Mouse (Mus musculus): Measurements from ENCODE around the gene Nhp2. TPM values are rescaled to one million over a fixed set of nuclear protein-coding genes. Genes with fewer than 3 reads are reported as not detected.
"Not testable (repeated sequence)": the region's sequence is repeated elsewhere in the genome, so short reads cannot be mapped to it uniquely, and the experiment has no call there.

The Nhp2 gene
- total RNA-seq, 2 experiments from 2014 or later, result 7.5 to 23.3 TPM

DNA sequence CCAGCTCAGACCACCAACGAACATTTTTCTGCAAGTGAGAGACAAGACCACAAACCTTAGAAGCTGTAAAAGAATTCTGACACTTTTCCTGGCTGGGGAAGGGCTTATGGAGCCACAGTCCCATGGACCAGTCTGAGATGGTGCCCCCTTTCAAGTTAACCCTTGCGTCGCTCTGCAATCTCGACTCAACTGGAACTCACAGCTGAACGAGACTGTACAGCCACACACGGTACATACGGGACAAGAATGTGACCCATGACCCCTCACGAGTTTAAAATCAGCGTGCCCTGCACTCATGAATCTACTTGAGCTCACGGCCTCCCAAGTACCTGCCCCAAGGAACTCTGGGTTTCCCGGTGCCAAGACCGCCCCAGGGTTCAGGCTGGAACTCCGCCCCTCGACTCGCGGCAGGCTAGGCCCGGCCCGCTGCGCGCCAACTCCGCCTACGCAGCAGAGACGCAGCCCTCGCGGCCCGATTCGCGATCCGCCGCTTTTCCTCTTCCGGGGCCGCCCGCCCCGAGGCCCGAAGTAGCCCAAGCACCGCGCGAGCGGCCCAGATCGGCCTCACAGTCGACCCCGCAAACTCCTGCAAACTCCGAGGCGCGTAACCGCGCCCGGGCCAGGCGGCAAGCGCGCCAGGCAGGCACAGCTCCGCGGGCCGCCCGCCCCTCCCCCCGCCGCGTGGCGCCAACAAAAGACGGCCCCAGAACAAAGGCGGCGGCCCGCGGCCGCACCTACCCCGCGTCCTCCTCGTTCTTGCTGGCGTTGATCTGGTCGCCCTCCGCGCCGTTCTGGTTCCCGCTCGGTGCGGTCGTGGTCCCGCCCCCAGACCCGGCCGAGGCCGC, 13.7 kb upstream of the Nhp2 start:
- ATAC-seq (replicated peaks; ENCODE audit: low FRiP score, poor library complexity, severe bottlenecking), result peak; percentile 88

DNA sequence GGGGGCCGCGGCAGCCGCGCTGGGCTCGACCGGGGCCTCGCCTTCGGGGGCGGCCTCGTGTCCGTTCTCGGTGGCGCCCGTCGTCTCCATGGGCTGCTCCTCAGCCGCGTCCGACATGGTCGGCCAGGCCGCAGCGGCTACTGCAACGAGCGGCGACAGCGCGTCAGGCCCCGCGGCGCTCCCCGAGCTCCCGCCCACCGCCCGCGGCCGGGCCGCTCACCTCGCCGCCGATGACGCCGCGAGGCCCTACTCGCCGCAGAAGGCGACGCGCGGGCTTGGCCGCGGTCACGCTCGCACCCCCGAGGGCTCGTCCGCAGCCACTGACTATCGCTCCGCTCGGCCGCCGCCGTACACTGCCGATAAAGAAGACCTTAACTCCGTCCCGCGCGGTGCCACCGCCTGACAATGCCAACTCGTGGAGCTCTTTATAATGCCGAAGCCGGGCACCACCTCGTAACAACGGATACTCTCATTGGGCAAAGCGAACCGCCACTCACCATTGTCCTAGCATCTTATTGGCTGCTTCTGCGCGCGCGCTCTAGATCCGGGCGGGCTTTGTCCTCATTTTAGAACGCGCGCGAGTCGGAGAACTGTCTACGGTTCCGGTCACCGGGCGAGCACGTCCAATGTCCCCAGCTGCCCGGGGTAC, 13.0 kb upstream of the Nhp2 start, which contains the start of gene Hnrnpab:
TSS of gene Hnrnpab (minus strand) at position 401 of the 649 bp plus-strand sequence.
- peak; percentile 85 for ATAC-seq (replicated peaks; ENCODE audit: low FRiP score, poor library complexity, severe bottlenecking)

DNA sequence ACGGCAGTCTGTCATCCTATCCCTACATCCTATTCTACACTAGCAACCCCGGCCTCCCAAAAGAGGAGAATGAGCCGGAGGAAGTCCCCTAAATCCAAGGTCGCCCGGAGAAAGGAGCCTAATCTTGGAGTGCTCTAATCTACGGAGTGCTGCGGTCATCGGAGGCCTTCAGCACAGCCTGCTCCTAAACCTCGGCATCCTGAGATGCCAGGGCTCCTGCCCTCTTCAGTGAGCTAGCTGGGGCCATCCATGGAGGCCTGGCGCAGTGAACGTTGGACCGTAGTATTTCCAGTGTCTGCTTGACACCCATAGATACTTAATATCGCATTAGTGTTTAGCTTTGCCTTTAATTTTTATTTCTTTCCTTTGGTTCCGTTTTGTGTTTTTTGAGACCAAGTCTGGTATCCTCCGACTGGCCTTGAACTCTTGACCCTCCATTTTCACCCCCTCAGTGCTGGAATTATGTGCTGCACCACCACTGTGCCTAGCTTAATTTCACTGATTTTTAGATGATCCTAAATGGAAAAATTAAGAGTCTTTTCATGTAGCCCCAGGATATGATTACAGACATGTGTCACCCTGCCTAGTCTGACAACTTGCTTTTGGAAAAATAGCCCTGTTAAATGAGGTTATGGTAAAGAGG, 12.3 kb upstream of the Nhp2 start:
- peak; percentile 56 for ATAC-seq (replicated peaks; ENCODE audit: low FRiP score, poor library complexity, severe bottlenecking)

DNA sequence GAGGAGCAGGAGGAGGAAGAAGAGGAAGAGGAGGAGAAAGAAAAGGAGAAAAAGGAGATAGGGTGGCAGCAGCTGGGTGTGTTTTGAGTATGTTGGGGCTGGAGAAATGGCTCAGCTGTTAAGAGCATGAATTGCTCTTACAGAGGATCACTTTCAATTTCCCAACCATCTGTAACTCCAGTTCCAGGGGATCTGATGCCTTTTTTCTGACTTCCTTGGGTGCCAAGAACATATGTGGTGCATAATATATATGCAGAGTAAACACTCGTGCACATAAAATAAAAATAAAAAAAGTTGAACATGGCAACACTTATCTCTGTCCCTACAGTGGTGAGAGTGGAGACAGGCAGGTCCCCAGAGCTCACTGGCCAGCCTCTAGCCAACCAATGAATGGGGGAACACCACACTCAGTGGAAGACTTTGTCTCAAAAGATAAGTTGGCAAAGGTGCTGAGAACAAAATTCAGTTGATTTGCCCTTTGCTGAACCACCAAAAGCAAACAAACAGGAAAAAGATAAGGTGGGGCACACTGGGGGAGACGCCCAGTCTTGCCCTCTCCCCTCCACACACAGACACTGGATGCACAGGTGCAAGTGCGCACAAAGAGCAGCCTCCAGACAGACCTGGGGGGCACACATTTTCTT, 10.1 kb upstream of the Nhp2 start:
- no peak for ATAC-seq (replicated peaks; ENCODE audit: low FRiP score, poor library complexity, severe bottlenecking)

DNA sequence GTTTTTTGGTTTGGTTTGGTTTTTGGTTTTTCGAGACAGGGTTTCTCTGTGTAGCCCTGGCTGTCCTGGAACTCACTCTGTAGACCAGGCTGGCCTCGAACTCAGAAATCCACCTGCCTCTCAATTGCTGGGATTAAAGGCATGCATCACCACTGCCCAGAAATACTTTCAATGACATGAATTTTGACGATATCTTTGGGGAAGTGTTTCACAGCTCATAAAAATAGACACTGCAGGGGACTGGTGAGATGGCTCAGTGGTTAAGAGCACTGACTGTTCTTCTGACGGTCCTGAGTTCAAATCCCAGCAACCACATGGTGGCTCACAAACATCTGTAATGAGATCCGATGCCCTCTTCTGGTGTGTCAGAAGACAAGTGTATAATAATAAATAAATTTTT, 9.6 kb upstream of the Nhp2 start:
- not testable (repeated sequence) for ATAC-seq (replicated peaks; ENCODE audit: low FRiP score, poor library complexity, severe bottlenecking)

DNA sequence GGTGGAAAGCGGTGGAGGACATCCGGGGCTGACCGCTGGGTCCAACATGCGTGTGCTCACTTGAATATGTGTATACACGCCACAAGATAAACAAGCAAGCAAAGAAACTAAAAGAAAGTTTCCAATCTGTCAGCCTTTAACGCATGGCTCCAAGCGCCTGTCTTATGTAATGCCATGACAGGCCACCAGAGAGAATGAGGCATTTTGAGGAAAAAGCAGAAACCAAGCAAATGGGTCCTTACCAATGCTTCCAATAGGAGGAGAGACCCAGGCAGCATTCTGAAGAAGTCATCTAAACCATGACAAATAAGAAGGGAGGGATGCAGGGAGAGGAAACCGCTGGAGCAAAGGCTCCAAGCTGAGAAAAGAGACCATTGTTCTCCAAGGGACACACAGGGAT, 5.3 kb upstream of the Nhp2 start:
- ATAC-seq (replicated peaks; ENCODE audit: low FRiP score, poor library complexity, severe bottlenecking), result no peak

DNA sequence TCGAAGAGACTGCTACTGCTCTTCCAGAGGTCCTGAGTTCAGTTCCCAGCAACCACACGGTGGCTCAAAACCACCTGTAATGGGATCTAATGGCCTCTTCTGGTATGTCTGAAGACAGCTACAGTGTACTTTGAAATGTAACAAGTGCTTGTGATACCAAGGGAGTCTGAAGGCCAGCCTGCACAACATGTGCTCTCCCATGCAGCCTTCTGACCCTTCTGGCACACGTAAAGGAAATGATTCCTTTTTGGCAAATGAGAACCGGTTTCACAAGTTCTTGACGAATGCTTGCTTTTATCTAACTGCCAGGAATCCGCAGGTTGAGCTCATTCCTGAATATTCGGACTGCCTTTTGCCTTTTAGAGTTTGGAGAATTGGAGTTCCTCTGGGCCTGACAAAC, 4.4 kb upstream of the Nhp2 start:
- no peak for ATAC-seq (replicated peaks; ENCODE audit: low FRiP score, poor library complexity, severe bottlenecking)

DNA sequence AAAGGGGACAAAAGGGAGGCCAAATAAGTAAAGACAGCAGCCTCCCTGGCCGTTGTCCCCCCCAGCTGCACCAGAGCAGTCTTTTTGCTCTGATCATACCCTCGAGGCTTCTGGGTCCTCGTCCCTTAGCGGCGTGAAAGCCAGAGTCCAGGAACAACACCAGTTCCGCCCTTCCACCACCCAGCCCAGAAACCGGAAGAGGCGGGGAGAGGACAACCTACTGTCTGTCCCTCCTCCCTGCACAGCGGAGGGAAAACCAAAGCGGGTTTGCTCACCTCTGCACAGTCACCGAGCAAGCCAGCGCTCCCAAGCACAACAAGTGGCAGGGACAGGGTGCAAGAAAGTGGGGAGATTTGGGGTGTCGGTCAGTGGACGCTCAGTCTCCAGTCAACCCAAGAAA, 3.9 kb upstream of the Nhp2 start:
- peak; percentile 89 for ATAC-seq (replicated peaks; ENCODE audit: low FRiP score, poor library complexity, severe bottlenecking)

DNA sequence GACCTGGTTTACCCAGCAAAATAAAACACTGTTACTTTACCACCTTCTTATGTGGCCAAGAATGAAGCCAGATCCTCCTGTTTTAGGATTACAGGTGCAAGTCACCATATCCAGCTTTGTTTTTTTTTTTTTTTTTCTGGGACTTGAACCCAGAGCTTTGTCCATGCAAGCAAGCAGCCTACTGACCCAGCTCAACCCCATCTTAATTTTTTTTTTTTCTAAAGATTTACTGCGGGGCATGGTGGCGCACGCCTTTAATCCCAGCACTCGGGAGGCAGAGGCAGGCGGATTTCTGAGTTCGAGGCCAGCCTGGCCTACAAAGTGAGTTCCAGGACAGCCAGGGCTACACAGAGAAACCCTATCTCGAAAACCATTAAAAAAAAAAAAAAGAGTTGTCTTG, 3.4 kb upstream of the Nhp2 start:
- ATAC-seq (replicated peaks; ENCODE audit: low FRiP score, poor library complexity, severe bottlenecking), result not testable (repeated sequence)

DNA sequence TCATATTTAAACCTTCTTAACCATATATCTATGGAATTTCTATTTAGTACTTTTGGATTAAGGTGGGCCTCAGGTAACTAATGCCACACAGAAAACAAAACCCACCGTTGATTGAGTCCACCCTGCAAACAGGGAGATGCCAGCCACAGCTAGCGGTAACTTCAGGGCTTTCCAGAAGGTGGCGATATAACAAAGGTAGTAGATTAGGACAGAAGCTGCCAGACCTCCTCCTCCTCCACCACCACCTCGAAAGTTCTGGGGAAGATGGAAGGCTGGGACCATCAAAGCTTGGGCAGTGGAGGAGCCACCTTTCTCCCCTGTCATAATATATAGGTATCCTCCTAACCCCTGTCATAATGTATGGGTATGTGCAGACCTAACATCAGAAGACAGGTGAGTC, 1.8 kb upstream of the Nhp2 start:
- ATAC-seq (replicated peaks; ENCODE audit: low FRiP score, poor library complexity, severe bottlenecking), result peak; percentile 54; the same call in 1 of the 2 replicates

DNA sequence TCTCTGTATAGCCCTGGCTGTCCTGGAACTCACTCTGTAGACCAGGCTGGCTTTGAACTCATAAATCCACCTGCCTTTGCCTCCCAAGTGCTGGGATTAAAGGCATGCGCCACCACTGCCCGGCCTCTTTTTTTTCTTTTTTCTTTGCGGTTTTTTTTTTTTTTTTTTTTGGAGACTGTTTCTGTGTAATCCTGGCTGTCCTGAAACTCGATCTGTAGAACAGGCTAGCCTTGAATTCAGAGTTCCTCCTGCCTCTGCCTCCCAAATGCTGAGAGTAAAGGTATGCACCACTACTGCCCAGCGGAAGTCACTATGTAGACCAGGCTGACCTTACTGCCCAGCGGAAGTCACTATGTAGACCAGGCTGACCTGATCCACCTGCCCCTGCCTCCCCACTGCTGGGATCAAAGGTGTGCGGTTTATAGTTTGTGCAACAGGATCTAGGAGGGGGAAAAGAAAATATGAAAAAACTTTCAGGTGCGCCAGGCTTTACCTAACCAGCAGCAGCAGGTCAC, 584 bp upstream of the Nhp2 start:
- ATAC-seq (replicated peaks; ENCODE audit: low FRiP score, poor library complexity, severe bottlenecking), result no peak

DNA sequence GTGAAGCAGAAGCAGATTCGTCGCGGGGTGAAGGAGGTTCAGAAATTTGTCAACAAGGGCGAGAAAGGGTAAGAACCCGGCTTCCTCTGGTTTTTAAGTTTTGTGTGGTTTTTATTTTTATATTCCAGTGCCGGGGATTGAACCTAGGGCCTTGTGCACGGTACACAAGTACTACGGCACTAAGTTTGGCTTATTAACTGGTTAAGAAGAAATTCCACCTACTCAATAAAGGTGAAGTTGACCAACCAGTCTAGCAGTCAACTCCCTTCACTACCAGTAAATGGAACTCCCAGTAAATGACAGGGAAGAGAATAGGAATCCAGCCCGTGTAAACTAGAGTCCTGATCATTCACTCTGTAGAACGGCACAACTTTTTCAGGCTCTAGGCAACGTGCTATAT, 549 bp downstream of the Nhp2 start:
- no peak for ATAC-seq (replicated peaks; ENCODE audit: low FRiP score, poor library complexity, severe bottlenecking)

DNA sequence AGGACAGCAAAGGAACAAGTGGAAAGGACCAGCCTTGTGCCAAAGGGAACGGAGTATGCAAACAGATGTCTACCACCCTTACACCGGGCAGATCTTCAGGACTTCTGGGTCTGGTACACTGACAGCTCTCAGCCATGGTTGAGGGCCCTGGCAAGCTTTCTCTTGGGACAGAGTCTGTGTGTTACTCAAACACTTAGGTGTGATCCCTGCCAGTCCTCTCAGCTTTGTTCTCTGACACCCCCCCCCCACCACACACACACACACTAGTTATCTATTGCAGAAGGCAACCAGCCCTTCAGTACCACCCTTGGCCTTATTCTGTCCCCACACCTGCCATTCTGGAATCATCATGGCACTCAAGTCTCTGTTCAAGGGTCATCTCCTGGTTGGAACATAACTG, 2.2 kb downstream of the Nhp2 start:
- ATAC-seq (replicated peaks; ENCODE audit: low FRiP score, poor library complexity, severe bottlenecking), result no peak

DNA sequence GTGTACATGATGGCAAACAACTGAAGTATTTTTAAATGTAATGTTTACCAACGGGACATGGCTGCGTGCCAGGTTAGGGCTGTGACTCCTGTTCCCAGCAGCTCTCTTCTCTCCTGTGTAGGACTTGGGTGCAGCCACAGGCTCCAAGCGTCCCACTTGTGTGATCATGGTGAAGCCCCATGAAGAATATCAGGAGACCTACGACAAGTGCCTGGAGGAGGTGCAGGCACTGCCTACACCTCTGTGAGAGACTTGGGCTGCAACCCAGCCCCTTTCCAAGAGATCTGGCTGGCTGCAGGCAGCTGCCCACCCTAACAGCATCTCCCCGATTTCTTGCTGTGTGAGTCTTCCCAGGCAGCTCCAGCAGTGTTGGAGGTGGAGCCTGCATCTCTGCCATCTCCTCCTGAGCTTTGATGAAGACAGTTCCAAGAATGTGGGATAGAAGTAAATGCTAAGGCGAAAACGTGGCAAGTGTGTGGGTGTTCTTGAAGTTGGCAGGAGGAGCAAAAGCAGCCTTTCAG, 3.5 kb downstream of the Nhp2 start:
- ATAC-seq (replicated peaks; ENCODE audit: low FRiP score, poor library complexity, severe bottlenecking), result no peak

DNA sequence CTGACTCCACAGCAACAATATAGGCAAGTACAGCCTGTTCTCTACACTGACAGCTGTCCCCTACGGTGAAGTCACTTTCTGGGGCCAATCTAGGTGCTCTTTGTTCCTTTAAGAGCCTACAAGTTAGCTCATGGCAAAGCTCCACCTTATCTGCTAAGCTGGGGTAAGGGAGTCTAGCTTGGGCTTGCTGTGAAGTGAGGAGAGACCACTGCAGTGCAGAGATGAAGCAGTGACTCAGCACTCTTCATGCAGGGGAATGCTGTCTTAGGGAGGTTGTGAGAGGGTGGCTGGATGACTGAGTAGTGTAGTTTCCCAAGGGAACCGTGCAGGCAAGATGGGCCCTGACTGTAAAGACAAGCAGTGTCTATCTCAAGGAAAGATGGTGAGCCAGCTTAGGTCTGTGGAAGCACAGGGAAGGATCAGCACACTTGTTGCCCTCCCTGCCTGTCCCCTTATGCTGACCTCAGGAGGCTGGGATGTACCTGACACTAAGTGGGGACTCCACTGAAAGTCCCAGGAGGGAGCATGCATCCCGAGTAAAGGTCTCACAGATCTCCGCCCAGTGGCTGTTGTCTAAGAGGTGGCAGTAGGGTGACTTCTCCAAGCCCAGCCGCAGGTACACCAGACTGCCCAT, 5.8 kb downstream of the Nhp2 start:
- peak; percentile 65 for ATAC-seq (replicated peaks; ENCODE audit: low FRiP score, poor library complexity, severe bottlenecking)

DNA sequence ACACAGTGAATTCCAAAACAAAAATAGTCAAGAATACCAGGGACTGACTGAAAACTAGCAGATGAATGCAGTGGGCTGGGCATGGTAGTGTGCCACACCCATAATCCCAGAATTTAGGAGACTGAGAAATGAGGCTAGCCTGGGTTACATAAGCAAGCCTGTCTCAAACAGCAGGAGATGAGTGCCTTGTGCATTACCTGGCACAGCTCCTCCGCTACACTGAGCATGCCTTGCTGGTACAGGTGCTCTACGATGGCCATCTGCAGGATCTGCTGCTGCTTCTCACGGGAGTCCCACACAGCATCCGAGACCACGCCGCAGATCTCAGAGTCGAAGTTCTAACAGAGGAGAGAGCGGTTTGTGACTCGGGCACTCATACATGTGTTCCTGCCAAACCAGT, 7.9 kb downstream of the Nhp2 start:
- ATAC-seq (replicated peaks; ENCODE audit: low FRiP score, poor library complexity, severe bottlenecking), result no peak

DNA sequence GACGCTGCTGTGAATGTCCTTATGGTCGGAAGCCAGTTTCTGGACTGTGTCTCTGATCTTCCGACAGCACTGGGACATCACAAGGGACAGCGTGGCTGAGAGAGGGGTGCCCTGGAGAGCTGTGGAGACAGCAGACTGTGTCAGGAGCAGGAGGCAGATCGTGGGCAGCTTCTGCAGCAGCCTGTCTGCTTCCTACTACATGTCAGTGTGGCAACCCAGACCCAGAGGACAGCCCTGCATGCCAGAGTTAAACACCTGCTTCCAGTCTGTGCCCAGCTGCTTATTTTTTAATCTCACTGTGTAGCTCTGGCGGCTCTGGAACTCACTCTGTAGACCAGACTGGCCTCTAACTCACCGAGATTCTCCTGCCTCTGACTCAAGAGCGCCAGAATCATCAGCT, 8.4 kb downstream of the Nhp2 start:
- ATAC-seq (replicated peaks; ENCODE audit: low FRiP score, poor library complexity, severe bottlenecking), result no peak

DNA sequence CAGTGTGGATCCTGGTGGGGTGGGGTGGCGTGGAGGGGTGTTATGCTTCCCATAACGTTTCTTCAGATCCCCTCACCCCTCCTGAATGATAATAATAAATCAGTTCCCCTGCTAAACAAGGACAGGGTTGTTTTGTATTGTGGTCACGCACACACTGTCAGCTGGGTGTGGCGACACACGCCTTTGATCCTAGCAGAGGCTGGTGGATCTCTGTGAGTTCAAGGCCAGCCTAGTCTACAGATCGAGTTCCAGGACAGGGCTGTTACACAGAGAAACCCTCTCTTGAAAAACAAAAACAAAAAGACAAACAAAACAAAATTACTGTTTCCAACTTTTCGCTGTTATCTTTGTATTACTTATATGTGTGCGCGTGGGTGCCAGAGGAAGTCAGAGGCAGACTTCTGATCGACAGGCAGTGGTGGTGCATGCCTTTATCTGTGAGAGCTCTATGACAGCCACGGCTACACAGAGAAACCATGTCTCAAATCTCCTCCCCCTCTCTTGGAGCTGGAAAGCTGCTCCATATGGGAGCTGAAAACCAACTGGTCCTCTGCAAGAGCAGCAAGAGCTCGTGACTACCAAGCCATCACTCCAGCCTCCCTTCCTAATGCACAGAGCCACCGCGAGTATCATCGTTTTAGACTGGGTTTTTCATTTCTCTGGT, 10.2 kb downstream of the Nhp2 start:
- ATAC-seq (replicated peaks; ENCODE audit: low FRiP score, poor library complexity, severe bottlenecking), result no peak

DNA sequence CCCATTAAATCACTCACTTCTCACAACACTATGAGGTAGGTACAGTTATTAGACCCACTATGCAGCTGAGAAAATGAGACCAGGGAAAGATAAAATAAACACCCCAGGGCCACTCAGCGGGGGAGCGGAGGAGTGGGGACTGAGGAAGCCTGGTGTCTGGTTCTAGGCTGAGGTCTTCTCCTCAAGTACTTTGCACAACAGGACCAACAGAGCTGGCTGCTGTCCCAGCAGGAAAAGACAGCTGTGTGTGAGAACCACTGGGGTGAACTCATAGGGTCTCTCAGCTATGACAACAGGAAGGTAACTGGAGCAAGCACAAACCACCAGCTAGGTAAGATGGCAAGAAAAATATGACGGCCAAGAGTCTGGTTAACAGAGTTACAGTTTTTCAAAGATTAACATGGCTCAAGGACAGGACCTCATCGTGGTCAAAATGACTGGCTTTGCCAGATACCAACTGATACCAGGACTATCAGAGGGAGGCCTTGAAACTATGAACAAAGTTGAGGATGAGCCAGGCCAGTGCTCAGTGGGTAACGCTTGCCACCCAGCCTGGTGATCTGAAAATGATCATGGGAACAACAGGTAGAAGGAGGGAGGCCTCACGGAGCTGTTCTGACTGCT, 12.7 kb downstream of the Nhp2 start:
- ATAC-seq (replicated peaks; ENCODE audit: low FRiP score, poor library complexity, severe bottlenecking), result no peak

Measured in erythroblast, adult 5-6 weeks (primary cell).